Mouse (Mus musculus) left cerebral cortex, adult 2 months (tissue): Measurements from ENCODE around the gene Armcx4. TPM values are rescaled to one million over a fixed set of nuclear protein-coding genes. Genes with fewer than 3 reads are reported as not detected.
"Not testable (repeated sequence)": the region's sequence is repeated elsewhere in the genome, so short reads cannot be mapped to it uniquely, and the experiment has no call there.

Experiments
- DNase-seq, 2 experiments: peaks; one replicate each; pipeline ENCODE4 v3.0.0; 2021 to 2022; ENCODE audit warnings: low spot score in 2 of 2, mixed read lengths in 1 of 2; ENCODE audit errors: extremely low spot score in 1 of 2
- H3K27ac ChIP-seq: fragments of 200-600 bp; 2 replicates; pipeline ENCODE4 v1.8.1; 2022
- H3K4me3 ChIP-seq: fragments of 200-600 bp; 2 replicates; pipeline ENCODE4 v1.8.1; 2022
- CTCF ChIP-seq: fragments of 200-600 bp; IDR thresholded peaks from 2 replicates; pipeline ENCODE4 v1.8.1; 2022; ENCODE audit warnings: antibody characterized with exemption, mild to moderate bottlenecking, moderate library complexity
- intact Hi-C: fragments of 180-260 bp; cut with DNase I; formaldehyde crosslinking; loops from one replicate; pipeline ENCODE4 v1.15.1; 2025
- total RNA-seq, 2 experiments: library from RNA; stranded (reverse); gene quantifications; 2 replicates each; pipeline ENCODE4 v1.2.3; 2021

The Armcx4 gene
- total RNA-seq, 2 experiments from 2014 or later = 35.8 to 40.8 TPM

DNA sequence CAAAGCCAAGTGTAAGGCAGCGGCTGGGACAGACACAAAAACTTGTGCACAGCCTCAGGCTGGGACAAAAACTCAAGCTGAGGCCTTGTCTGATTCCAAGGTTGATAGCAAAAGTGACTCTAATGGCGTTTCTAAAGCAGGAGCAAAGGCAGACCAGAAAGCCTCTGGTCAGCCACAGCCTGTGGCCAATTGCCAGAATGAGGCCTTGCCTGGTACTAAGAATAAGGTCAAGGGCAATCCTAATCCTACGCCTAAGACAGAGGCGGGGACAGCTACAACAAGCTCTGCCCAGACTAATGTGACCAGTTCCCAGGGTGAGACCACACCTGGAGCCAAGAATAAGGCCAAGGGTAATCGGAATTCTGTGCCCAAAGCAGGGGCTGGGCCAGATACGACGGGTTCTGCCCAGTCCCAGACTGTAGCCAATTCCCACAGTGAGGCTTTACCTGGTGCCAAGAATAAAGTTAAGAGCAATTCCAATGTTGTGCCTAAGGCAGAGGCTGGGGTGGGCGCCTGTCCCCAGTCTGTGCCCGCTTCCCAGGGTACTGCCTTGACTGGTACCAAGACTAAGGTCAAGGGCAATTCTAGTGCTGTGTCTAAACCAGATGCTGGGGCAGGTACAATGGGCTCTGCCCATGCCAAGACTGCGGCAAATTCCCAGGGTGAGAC lies 4.7 kb downstream of the Armcx4 start:
- DNase-seq = no peak
- no peak for TF ChIP-seq CTCF
- Histone ChIP-seq H3K27ac (no peak overlapping the region), H3K4me3 (no peak overlapping the region)
- intact Hi-C loops = no loop called here

DNA sequence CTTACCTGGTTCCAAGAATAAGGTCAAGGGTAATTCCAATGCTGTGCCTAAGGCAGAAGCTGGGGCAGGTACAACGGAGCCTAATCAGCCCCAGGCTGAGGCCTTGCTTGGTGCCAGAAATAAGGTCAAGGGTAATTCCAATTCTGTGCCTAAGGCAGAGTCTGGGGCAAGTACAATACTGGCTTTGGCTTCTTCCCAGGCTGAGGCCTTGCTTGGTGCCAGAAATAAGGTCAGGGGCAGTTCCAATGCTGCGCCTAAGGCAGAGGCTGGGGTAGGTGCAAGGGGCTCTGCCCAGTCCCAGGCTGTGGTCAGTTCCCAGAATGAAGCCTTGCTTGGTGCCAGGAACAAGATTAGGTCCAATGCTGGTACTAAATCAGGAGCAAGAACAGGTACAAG lies 5.2 kb downstream of the Armcx4 start:
- DNase-seq = no peak
- no peak overlapping the region for H3K27ac ChIP-seq
- no peak for TF ChIP-seq CTCF
- no peak overlapping the region for H3K4me3 ChIP-seq
- intact Hi-C loops = no loop called here

DNA sequence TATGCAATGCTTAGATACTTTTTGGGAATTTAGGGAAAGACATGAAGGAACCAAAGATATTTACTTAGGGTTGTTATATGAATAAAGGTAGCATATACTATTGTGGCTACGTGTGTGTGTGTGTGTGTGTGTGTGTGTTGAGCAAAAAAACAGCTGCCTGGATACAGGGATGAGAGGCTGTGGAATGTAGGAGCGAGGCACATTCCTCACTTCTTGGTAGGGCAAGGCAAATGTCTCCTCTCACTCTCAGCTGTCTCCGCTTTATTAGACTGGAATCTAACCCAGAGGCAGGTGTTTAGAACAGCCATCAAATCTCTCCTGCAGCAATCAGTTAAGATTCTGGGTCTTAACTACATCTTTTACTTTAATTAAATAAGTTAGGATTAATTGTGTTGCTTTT lies 30.5 kb downstream of the Armcx4 start:
- Histone ChIP-seq H3K27ac (no peak overlapping the region), H3K4me3 (no peak overlapping the region)
- TF ChIP-seq CTCF = no peak
- DNase-seq = no peak
- intact Hi-C loops = loop anchor here (1.0 kb wide), 1 partner anchor 31 kb away; the partner anchor contains the start of gene Armcx4

DNA sequence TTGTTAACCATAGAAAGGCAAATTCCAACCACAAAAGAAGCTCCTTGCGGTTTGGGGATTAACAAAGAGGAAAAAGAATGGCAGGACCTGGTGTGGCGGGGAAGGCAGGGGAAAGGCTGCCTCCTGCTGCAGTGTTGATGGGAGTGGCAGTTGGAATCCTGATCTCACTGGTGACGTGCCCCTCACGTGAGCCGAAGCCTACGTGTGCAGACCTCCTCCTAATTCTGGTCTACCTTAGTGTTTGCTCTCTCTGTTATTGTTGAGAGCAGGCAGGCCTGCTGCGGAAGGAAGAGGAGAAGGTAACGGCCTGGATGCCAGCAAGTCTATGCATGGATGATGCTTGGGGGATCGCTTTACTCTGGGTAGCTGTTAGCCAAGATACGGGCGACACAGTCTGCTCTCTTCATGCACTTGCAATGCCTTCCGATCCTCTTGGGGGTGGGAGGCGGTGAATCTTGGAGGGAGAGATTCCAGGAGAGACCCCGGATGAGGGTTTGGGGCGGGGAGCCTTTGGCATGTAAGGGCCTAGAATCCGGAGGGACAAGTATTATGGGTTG lies 31.5 kb downstream of the Armcx4 start, which contains the start of gene Armcx1:
TSS of gene Armcx1 (plus strand) at position 212 of the 557 bp plus-strand sequence.
- intact Hi-C loops = loop anchor here (1.0 to 2.0 kb wide), 2 partner anchors 32 to 109 kb away; partner anchors contain the start of gene Armcx4
- H3K4me3 ChIP-seq = peak within 1 kb of the TSS; percentile 65
- peak within 1 kb of the TSS; percentile 84 for H3K27ac ChIP-seq
- TF ChIP-seq CTCF = no peak; the same call in 1 of the 2 replicates
- peak; percentile 49 to 64 for DNase-seq

DNA sequence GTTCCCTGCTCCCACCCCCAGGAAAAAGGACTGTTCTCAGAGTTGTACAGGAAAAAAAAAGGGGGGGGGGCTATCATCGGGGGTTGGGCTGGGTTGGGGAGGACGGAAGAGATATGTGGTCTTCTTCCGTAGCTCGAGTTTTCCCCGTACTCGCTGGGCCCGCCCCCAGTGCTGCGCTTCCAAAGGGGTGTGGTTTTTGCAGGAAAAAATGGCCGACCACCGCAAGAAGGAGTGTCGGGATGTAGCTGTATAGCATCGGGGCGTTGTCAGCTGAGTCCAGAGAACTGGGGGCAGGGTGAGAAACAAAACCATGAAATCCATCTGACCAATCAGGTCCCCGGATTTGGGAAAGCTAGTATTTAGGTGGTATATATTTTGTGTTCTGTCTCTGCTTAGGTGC lies 32.2 kb downstream of the Armcx4 start:
- no peak for TF ChIP-seq CTCF
- intact Hi-C loops = loop anchor here (2.0 kb wide), 1 partner anchor 110 kb away; no protein-coding TSS in a partner anchor
- Histone ChIP-seq H3K27ac (peak overlapping the region; percentile 84; the same call in 1 of the 2 replicates), H3K4me3 (peak overlapping the region; percentile 65)
- DNase-seq = peak; percentile 47 to 68

DNA sequence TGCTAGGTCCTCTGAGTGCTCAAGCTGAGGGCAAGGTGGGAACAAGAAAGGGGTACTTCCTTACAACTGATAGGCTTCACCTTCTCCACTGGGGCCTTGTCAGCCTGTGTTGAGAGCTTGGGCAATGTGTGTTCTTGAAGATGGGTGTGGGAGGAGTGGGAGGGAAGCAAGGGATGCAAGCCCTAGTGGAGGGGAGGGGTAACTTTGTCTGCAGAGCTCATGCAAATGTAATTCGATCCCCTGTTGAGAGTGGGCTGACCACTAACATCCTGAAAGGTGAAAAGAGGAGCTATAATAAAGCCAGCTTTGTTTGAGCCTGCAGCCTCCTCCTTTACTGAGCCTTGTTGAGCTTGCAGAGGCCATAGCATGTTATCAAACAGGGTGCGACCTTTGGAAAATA lies 37.4 kb downstream of the Armcx4 start:
- DNase-seq, intact Hi-C loops, H3K4me3 ChIP-seq, H3K27ac ChIP-seq: not testable (repeated sequence)

DNA sequence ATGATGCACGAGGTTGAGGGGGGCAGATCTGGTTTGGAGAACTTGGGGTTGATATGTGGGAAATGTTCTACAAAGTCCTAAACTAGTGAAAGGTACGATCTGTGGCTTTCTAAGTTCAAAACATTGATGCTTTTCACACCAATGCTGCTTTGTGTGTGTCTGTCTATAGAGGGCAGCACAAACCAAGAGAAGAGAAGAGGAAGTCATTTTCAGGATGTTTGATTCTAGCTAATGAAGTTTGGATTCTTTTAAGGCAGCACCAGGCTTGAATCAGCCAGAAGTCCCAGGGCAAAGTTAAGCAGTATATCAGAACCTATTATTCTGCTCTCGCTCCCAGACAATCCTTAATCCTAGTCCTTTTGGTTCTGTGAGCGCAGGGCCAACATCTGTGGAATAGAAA lies 43.5 kb downstream of the Armcx4 start:
- Histone ChIP-seq H3K4me3 (no peak overlapping the region), H3K27ac (no peak overlapping the region)
- DNase-seq = no peak
- intact Hi-C loops = loop anchor here (1.0 kb wide), 2 partner anchors 184 to 196 kb away; no protein-coding TSS in a partner anchor
- TF ChIP-seq CTCF = peak; percentile 66

DNA sequence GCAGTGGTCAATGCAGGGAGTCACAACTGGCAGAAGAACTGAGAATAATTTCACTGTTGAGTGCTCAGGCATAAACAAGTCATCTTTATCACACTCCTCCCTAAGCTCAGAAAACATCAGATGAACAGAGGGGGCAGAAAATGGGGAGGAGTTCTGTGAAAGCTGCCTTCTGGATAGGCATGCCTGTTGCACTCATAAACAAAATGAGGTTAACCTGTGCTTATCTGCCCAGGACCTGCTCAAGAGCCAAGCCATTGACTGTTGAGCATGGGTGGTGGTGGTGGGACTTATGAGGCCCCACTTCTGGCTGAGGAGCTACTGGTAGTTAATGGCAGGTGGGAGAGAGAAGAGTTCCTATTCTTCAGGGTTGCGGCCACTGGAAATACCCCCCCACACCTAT lies 51.5 kb downstream of the Armcx4 start:
- Histone ChIP-seq H3K27ac (no peak overlapping the region), H3K4me3 (no peak overlapping the region)
- TF ChIP-seq CTCF = no peak
- intact Hi-C loops = no loop called here
- no peak for DNase-seq

DNA sequence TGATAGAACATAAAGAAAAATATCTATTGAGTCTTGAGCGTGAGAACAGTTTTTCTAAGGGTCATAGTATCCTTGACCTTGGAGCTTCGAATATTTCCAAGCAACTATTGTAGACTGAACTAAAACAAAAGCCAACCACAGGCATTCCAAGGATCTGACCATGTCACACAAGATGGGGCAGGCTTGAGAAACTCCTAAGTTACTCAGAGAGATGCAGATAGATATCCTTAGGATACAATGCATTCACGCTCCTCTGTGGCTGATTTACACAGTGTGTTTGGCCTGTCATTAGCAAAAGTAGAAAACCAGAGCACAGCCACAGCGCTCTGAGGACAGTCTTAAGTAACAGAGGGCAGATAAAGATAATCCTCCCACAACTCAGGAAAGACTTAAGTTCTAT lies 52.8 kb downstream of the Armcx4 start:
- intact Hi-C loops = no loop called here
- H3K4me3 ChIP-seq = no peak overlapping the region
- H3K27ac ChIP-seq = no peak overlapping the region
- DNase-seq = no peak
- TF ChIP-seq CTCF = no peak

DNA sequence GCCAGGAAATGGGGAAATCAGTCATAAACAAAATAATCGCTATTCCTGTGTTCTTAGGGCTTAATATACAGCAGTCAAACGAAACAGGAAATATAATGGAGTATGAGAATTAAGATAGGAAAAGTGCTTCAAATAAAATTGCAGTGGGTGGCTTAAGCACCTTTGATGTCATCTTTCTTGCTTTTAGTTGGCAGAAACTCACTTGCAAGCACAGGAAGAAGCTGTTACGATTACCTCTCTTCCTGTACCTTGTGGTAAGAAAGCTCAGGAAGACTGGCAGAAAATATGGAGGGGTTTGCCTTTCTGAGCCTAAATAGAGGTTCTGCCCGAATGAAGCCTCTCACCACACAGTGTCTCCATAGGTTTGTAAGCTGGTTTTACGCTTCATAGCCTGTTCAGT lies 55.5 kb downstream of the Armcx4 start:
- no peak for DNase-seq
- Histone ChIP-seq H3K4me3 (no peak overlapping the region), H3K27ac (no peak overlapping the region)
- intact Hi-C loops = no loop called here
- no peak for TF ChIP-seq CTCF

Other genes starting within 250 kb of the Armcx4 start
- gene Taf7l, start 210.0 kb upstream of the Armcx4 start, total RNA-seq = under 1 TPM in 1 of 2 experiments, not detected in 1; 0.18 TPM
- 10 to 100 TPM; 14.7 to 16.7 TPM for gene Timm8a1, start 144.7 kb upstream of the Armcx4 start, total RNA-seq
- gene Btk, start 102.9 kb upstream of the Armcx4 start, total RNA-seq = under 1 TPM; 0.44 to 0.91 TPM
- gene Rpl36a, start 100.9 kb upstream of the Armcx4 start, total RNA-seq = 100 to 1,000 TPM; 104 to 106 TPM
- gene Gla, start 85.4 kb upstream of the Armcx4 start, total RNA-seq = 10 to 100 TPM; 11.0 to 12.2 TPM
- 100 to 1,000 TPM; 149 to 161 TPM for gene Hnrnph2, start 85.3 kb upstream of the Armcx4 start, total RNA-seq
- 10 to 100 TPM; 62.9 to 69.8 TPM for gene Armcx1, start 31.4 kb downstream of the Armcx4 start, total RNA-seq
- gene Armcx6, start 64.9 kb downstream of the Armcx4 start, total RNA-seq = 1 to 10 TPM; 5.2 to 5.5 TPM
- 10 to 100 TPM; 73.0 to 79.6 TPM for gene Armcx3, start 70.1 kb downstream of the Armcx4 start, total RNA-seq
- 10 to 100 TPM; 76.6 to 82.7 TPM for gene Armcx2, start 122.7 kb downstream of the Armcx4 start, total RNA-seq